Mouse (Mus musculus): ENCODE measurements around the gene Ube2r2. TPM values are rescaled to one million over a fixed set of nuclear protein-coding genes. Genes with fewer than 3 reads are reported as not detected.

The Ube2r2 gene
- total RNA-seq, 2 experiments from 2014 or later: 87.8 to 89.0 TPM

DNA sequence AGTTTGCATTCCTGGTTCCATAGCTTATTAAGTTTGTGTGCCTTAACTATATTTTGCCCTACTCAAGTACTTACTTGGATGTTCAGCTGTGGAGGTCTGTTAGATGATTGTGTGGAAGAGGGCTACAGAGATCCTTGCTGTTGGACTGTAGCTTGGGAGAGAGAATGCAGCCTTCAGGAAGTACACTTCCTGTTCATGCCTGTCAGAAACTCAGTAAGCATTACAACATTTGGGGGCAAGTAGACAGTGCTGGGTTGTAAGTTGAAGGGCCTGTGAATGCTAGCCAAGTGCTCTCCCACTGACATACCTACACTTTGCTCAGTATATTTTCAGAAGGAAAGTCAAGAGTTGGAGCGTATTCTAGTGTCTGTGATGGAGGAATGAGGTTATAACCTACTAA lies 22.7 kb downstream of the Ube2r2 start:
- no peak for DNase-seq (ENCODE audit: low spot score in 2 of 2)
- intact Hi-C loops (cut with DNase I): no loop called here

DNA sequence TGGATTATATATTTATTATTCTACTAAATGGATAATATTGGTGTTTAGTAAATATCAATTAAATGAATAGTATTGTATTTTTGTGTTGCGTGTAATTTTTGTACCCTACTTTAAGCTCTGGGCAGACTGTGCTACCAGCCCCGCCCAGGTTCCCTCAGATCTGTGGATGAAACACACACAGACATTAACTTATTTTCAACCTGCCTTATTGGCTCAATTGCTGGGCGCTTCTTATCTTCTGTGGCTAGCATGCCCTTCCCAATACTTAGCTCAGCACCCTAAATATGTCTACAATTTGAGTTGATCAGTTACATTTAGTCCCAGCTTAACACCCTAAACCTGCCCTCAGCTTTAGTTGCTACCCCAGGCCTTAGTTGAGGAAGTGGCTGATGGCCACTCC lies 25.7 kb downstream of the Ube2r2 start:
- no peak for DNase-seq (ENCODE audit: low spot score in 2 of 2)

GRCm38 (mm10) chr4:41164974-41165373 lies 29.4 kb downstream of the Ube2r2 start:
- DNase-seq (ENCODE audit: low spot score in 2 of 2): no peak
- intact Hi-C loops (cut with DNase I): no loop called here

More for the DNA sequence above, 25.7 kb downstream of the Ube2r2 start:
- intact Hi-C loops (cut with DNase I): no loop called here

- intact Hi-C loops (cut with DNase I): loop anchor here (2.0 kb wide), 1 partner anchor 37 kb away; no protein-coding TSS in a partner anchor
- peak; percentile 89 to 90 for DNase-seq (ENCODE audit: low spot score in 2 of 2)
These were observed 30.3 kb downstream of the Ube2r2 start for GRCm38 (mm10) chr4:41165693-41166475.

GRCm38 (mm10) chr4:41170970-41171369 lies 35.4 kb downstream of the Ube2r2 start:
- intact Hi-C loops (cut with DNase I): no loop called here
- no peak for DNase-seq (ENCODE audit: low spot score in 2 of 2)

DNA sequence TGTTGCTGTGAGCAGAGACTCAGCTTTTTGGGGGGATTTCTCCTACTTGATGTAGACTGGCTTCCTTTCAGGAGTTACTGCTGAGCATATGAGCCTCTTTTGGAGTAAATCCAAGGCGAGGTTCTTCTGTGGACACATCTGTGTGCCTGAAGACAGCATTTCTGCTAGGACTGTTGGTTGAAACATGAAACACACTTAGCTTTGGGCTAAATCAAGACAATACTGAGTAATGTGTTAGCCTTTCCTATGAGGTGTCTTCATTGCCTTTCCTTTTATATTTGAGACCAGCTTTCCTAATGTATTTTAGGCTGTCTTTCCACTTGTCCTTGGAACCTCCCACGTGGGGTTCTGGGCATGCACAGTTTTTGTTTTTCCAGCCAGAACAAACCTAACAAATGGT lies 39.1 kb downstream of the Ube2r2 start:
- DNase-seq (ENCODE audit: low spot score in 2 of 2): peak in 1 of 2 experiments; percentile 62
- intact Hi-C loops (cut with DNase I): no loop called here

DNA sequence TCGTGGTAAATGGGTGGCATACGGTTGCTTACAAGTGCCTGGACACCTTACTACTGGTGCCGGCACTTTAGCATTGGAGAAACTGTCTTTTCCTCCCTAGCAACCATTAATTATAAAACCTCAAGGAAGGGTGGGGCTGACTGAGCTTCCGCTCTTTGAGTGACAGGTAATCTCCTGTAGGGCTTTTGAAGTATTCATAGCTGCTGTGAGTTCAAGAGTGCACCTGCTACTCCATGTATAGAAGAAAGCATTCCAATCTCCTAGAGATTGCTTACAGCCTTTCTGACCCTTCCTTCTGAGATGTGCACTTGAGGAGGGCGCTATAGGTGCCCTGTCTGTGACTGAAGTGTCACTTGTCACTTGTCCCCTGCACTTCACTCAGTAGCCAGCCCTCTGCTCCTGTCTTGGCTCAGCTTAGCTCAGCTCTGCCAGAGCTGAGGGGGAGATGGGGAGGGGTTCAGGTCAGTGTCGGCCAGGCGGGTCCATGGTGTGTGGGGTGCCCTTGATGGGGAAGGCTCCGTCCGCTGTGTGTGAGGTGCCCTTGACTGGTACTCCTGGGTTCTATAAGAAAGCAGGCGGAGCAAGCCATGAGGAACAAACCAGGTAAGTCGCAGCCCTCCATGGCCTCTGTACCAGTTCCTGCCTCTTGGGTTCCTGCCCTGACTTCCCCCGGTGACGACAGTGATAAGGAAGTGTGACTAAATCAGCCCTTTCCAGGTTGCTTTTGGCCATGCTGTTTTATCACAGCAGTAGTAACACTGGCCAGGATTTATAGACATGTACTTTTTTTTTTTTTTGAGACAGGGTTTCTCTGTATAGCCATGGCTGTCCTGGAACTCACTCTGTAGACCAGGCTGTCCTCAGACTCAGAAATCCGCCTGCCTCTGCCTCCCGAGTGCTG lies 44.5 kb downstream of the Ube2r2 start:
- intact Hi-C loops (cut with DNase I): no loop called here
- no peak for DNase-seq (ENCODE audit: low spot score in 2 of 2)

DNA sequence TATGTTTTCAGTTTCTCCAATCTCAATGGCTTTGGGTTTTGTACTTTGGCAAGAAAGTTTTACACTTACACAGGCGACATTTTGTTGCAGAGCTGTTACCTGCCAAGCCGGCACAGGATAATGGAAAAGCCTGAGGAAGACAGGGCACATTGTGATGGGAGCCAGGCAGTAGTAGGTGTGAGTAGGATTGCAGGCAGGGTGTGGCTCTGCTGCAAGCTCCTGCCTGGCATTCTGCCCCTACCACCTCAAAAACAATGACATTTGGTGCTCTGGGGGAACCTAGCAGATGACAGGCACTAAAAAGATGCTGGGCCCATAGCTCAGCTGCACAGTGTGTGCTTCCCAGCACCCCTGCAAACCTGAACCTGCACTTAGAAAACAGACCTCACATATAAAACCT lies 54.3 kb downstream of the Ube2r2 start:
- no peak for DNase-seq (ENCODE audit: low spot score in 2 of 2)
- intact Hi-C loops (cut with DNase I): no loop called here

GRCm38 (mm10) chr4:41192544-41193512 lies 57.3 kb downstream of the Ube2r2 start:
- no peak for DNase-seq (ENCODE audit: low spot score in 2 of 2)
- intact Hi-C loops (cut with DNase I): no loop called here

GRCm38 (mm10) chr4:41195328-41195727 lies 59.8 kb downstream of the Ube2r2 start:
- no peak for DNase-seq (ENCODE audit: low spot score in 2 of 2)
- intact Hi-C loops (cut with DNase I): no loop called here

DNA sequence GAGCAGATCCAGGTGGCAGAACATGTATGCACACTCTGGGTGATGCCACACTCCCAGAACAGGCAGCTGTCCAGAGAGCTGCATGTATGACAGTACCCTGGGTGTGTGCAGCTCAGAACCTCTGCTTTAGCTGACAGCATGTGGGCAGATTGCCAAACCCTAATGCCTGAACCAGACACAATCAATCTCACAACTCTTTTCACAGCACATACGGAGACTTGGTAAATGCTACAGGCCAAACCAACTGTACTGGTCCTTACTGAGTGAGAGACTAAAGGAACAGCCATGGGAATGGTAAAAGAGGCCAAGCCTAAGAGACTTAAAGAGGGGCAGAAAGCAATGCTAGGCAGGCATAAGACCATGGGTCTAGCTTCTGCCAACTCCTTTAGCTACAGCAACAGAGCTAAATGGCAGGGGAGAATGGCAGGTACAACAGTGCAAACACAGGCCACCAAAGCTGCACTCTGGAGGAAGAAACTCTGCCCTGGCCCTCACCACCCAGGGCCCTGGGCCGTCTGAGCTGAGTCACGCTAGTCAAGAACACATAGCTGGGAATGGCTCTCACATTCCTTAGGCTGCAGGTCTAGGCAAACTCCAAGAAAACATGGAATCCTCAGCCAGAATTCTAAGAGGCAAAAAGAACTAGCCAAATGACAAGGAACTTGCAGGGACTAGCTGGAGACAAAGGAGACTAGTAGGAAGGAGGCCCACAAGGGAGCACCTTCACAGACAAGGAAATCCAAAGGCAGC lies 61.5 kb downstream of the Ube2r2 start:
- intact Hi-C loops (cut with DNase I): no loop called here
- DNase-seq (ENCODE audit: low spot score in 2 of 2): no peak

- intact Hi-C loops (cut with DNase I): no loop called here
These were observed 66.6 kb downstream of the Ube2r2 start for GRCm38 (mm10) chr4:41202135-41202534.

GRCm38 (mm10) chr4:41205751-41206150 lies 70.2 kb downstream of the Ube2r2 start:
- DNase-seq (ENCODE audit: low spot score in 2 of 2): no peak
- intact Hi-C loops (cut with DNase I): no loop called here

More at GRCm38 (mm10) chr4:41202135-41202534, 66.6 kb downstream of the Ube2r2 start:
- DNase-seq (ENCODE audit: low spot score in 2 of 2): no peak

DNA sequence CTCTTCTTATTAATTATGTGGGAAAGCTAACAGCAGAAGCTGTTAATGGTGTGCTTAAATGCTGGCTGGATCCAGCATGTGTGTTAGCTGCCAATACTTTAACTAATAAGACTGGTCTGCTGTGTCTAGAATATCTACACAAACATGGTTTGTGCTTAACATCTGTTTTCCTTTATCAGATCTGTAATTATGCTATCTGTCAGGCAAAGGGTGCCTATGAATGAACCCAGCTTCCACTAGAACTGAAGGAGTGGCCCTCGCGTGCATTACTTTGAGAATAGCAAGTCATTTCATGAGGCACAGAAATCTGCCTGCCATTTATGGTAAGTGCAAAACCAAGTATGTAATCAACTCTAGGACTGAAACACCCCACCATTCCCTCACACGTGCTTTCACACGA lies 72.5 kb downstream of the Ube2r2 start:
- DNase-seq (ENCODE audit: low spot score in 2 of 2): no peak

GRCm38 (mm10) chr4:41225412-41225811 lies 89.9 kb downstream of the Ube2r2 start:
- intact Hi-C loops (cut with DNase I): loop anchor here (5.0 to 10.0 kb wide), 3 partner anchors 52 to 173 kb away; partner anchors contain the start of gene Ubap2
- DNase-seq (ENCODE audit: low spot score in 2 of 2): peak in 1 of 2 experiments; percentile 47

More for the DNA sequence above, 72.5 kb downstream of the Ube2r2 start:
- intact Hi-C loops (cut with DNase I): no loop called here

DNA sequence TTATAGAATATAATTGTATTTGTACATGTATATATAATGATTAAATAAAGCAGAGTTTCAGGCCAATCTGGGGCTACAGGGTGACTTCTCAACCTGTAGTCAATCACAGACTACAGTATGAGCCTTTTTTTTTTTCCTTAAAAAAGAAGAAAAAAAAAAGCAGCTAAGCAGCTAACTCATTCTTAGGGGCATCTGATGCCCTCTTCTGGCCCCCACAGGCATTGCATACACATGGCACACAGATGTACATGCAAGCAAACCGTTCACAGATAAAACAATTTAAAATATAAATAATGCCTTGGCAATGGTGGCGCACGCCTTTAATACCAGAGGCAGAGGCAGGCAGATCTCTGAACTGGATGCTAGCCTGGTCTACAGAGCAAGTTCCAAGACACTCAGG lies 90.8 kb downstream of the Ube2r2 start:
- DNase-seq (ENCODE audit: low spot score in 2 of 2): peak; percentile 71 to 73
- intact Hi-C loops (cut with DNase I): loop anchor here (5.0 to 10.0 kb wide), 3 partner anchors 51 to 174 kb away; partner anchors contain the start of gene Ubap2

DNA sequence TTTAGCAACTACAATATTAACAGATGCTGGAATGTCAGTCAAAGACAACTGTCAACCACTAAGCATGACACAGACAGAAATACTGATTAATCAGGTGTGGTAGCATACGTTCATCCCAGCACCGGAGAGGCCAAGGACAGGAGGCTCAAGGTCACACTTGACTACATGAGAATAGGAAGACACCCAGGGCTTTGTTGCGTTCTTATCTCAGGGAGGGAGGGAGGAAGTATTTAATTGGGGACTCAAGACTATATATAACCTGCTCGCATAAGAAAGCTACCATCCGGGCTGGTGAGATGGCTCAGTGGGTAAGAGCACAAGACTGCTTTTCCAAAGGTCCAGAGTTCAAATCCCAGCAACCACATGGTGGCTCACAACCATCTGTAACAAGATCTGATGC lies 100.1 kb downstream of the Ube2r2 start:
- intact Hi-C loops (cut with DNase I): no loop called here
- no peak for DNase-seq (ENCODE audit: low spot score in 2 of 2)

- intact Hi-C loops (cut with DNase I): no loop called here
- DNase-seq (ENCODE audit: low spot score in 2 of 2): no peak
These were observed 105.4 kb downstream of the Ube2r2 start for GRCm38 (mm10) chr4:41240916-41241315.

All from left cerebral cortex, postnatal 14 days (tissue).